Mouse (Mus musculus): ENCODE data around the gene Gm20721. TPM values are rescaled to one million over a fixed set of nuclear protein-coding genes. Genes with fewer than 3 reads are reported as not detected.

Gene Gm20721
- polyA plus RNA-seq, 1 experiment = 15.6 TPM

GRCm38 (mm10) chr2:174297086-174297571, 49.4 kb downstream of the Gm20721 start:
- H3K27ac ChIP-seq (replicated peaks; ENCODE audit: low read depth, low read length) = no peak overlapping the region
- no peak overlapping the region for H3K4me3 ChIP-seq (ENCODE audit: insufficient read depth, low read depth, low read length)
- no peaks in the 10 kb centered on the region; the same call in 1 of the 2 replicates for H3K4me1 ChIP-seq (ENCODE audit: control insufficient read depth, insufficient read depth, insufficient read length, low read length)

- no peak overlapping the region for H3K27ac ChIP-seq (replicated peaks; ENCODE audit: low read depth, low read length)
- H3K4me1 ChIP-seq (ENCODE audit: control insufficient read depth, insufficient read depth, insufficient read length, low read length) = no peaks in the 10 kb centered on the region; the same call in 1 of the 2 replicates
Measured at GRCm38 (mm10) chr2:174295900-174296465, 50.5 kb downstream of the Gm20721 start.

GRCm38 (mm10) chr2:174295175-174295899, 51.2 kb downstream of the Gm20721 start:
- no peaks in the 10 kb centered on the region; the same call in 1 of the 2 replicates for H3K4me1 ChIP-seq (ENCODE audit: control insufficient read depth, insufficient read depth, insufficient read length, low read length)
- no peak overlapping the region for H3K27ac ChIP-seq (replicated peaks; ENCODE audit: low read depth, low read length)
- H3K4me3 ChIP-seq (ENCODE audit: insufficient read depth, low read depth, low read length) = no peak overlapping the region

More at GRCm38 (mm10) chr2:174295900-174296465, 50.5 kb downstream of the Gm20721 start:
- no peak overlapping the region for H3K4me3 ChIP-seq (ENCODE audit: insufficient read depth, low read depth, low read length)

GRCm38 (mm10) chr2:174294457-174294856, 52.1 kb downstream of the Gm20721 start:
- Histone ChIP-seq H3K27ac (replicated peaks; ENCODE audit: low read depth, low read length) (no peak overlapping the region), H3K4me1 (ENCODE audit: control insufficient read depth, insufficient read depth, insufficient read length, low read length) (no peaks in the 10 kb centered on the region), H3K4me3 (ENCODE audit: insufficient read depth, low read depth, low read length) (no peak overlapping the region)

GRCm38 (mm10) chr2:174291662-174292030, 54.9 kb downstream of the Gm20721 start:
- H3K4me3 ChIP-seq (ENCODE audit: insufficient read depth, low read depth, low read length) = no peak overlapping the region
- H3K27ac ChIP-seq (replicated peaks; ENCODE audit: low read depth, low read length) = no peak overlapping the region
- H3K4me1 ChIP-seq (ENCODE audit: control insufficient read depth, insufficient read depth, insufficient read length, low read length) = no peaks in the 10 kb centered on the region

GRCm38 (mm10) chr2:174291029-174291661, 55.4 kb downstream of the Gm20721 start:
- no peak overlapping the region for H3K27ac ChIP-seq (replicated peaks; ENCODE audit: low read depth, low read length)
- no peaks in the 10 kb centered on the region for H3K4me1 ChIP-seq (ENCODE audit: control insufficient read depth, insufficient read depth, insufficient read length, low read length)
- no peak overlapping the region for H3K4me3 ChIP-seq (ENCODE audit: insufficient read depth, low read depth, low read length)

- H3K4me1 ChIP-seq (ENCODE audit: control insufficient read depth, insufficient read depth, insufficient read length, low read length) = no peaks in the 10 kb centered on the region
- no peak overlapping the region for H3K4me3 ChIP-seq (ENCODE audit: insufficient read depth, low read depth, low read length)
- no peak overlapping the region for H3K27ac ChIP-seq (replicated peaks; ENCODE audit: low read depth, low read length)
Measured at GRCm38 (mm10) chr2:174288673-174289430, 57.7 kb downstream of the Gm20721 start.

GRCm38 (mm10) chr2:174287921-174288320, 58.6 kb downstream of the Gm20721 start:
- no peaks in the 10 kb centered on the region for H3K4me1 ChIP-seq (ENCODE audit: control insufficient read depth, insufficient read depth, insufficient read length, low read length)
- H3K27ac ChIP-seq (replicated peaks; ENCODE audit: low read depth, low read length) = no peak overlapping the region
- no peak overlapping the region for H3K4me3 ChIP-seq (ENCODE audit: insufficient read depth, low read depth, low read length)

GRCm38 (mm10) chr2:174285921-174286470, 60.5 kb downstream of the Gm20721 start:
- H3K4me3 ChIP-seq (ENCODE audit: insufficient read depth, low read depth, low read length) = no peak overlapping the region
- no peak overlapping the region for H3K27ac ChIP-seq (replicated peaks; ENCODE audit: low read depth, low read length)
- no peaks in the 10 kb centered on the region for H3K4me1 ChIP-seq (ENCODE audit: control insufficient read depth, insufficient read depth, insufficient read length, low read length)

GRCm38 (mm10) chr2:174284807-174285457, 61.6 kb downstream of the Gm20721 start:
- H3K4me3 ChIP-seq (ENCODE audit: insufficient read depth, low read depth, low read length) = 0 out of 2 replicates have a peak overlapping the region, but pooled peaks have one; percentile 1

GRCm38 (mm10) chr2:174284011-174284410, 62.5 kb downstream of the Gm20721 start, which contains the start of gene Gnas:
Gnas (plus strand) TSS chr2:174284320.
- Histone ChIP-seq H3K4me1 (ENCODE audit: control insufficient read depth, insufficient read depth, insufficient read length, low read length) (no peaks in the 10 kb centered on the region), H3K27ac (replicated peaks; ENCODE audit: low read depth, low read length) (no peak within 1 kb of the TSS), H3K4me3 (ENCODE audit: insufficient read depth, low read depth, low read length) (peak within 1 kb of the TSS; percentile 24)

More at GRCm38 (mm10) chr2:174284807-174285457, 61.6 kb downstream of the Gm20721 start:
- H3K27ac ChIP-seq (replicated peaks; ENCODE audit: low read depth, low read length) = no peak overlapping the region
- H3K4me1 ChIP-seq (ENCODE audit: control insufficient read depth, insufficient read depth, insufficient read length, low read length) = no peaks in the 10 kb centered on the region

GRCm38 (mm10) chr2:174283341-174283740, 63.2 kb downstream of the Gm20721 start:
- Histone ChIP-seq H3K4me1 (ENCODE audit: control insufficient read depth, insufficient read depth, insufficient read length, low read length) (no peaks in the 10 kb centered on the region), H3K27ac (replicated peaks; ENCODE audit: low read depth, low read length) (no peak overlapping the region), H3K4me3 (ENCODE audit: insufficient read depth, low read depth, low read length) (no peak overlapping the region)

Measured in brown adipose tissue, adult 24 weeks (tissue).